Mouse (Mus musculus) E14TG2a.4 (cell line): Measurements from ENCODE around the gene Fbxo21.

Experiments used
- CTCF ChIP-seq: conservative IDR thresholded peaks from 2 replicates; pipeline ENCODE4 v1.5.1; 2014; ENCODE audit warnings: low read length
- POU5F1 ChIP-seq: IDR thresholded peaks from 2 replicates; pipeline ENCODE4 v1.6.1; 2014; ENCODE audit warnings: low read length, borderline replicate concordance

- TF ChIP-seq CTCF: no peak
- no peak for TF ChIP-seq POU5F1
These were observed 58.1 kb downstream of the Fbxo21 start for GRCm38 (mm10) chr5:118034632-118035031.
